Mouse (Mus musculus): ENCODE results near the gene Faim. TPM values are rescaled to one million over a fixed set of nuclear protein-coding genes. Genes with fewer than 3 reads are reported as not detected.

Faim gene
- total RNA-seq, 2 experiments from 2014 or later: 4.0 to 4.5 TPM

- DNase-seq: no peak
- intact Hi-C loops (cut with DNase I; ENCODE audit: low total_unique reads): no loop called here
Observed at GRCm38 (mm10) chr9:99034111-99034510, 47.9 kb downstream of the Faim start.

- intact Hi-C loops (cut with DNase I; ENCODE audit: low total_unique reads): no loop called here
- DNase-seq: no peak
Observed at GRCm38 (mm10) chr9:99035575-99035974, 49.4 kb downstream of the Faim start, which contains the start of gene Gm1123. Gene Gm1123, minus strand, starts transcription at chr9:99035715.

GRCm38 (mm10) chr9:99041994-99042393, 55.8 kb downstream of the Faim start:
- DNase-seq: no peak
- intact Hi-C loops (cut with DNase I; ENCODE audit: low total_unique reads): no loop called here

GRCm38 (mm10) chr9:99042641-99043040, 56.5 kb downstream of the Faim start:
- no peak for DNase-seq
- intact Hi-C loops (cut with DNase I; ENCODE audit: low total_unique reads): no loop called here

GRCm38 (mm10) chr9:99044761-99045160, 58.6 kb downstream of the Faim start:
- DNase-seq: no peak
- intact Hi-C loops (cut with DNase I; ENCODE audit: low total_unique reads): no loop called here

GRCm38 (mm10) chr9:99048724-99049250, 62.6 kb downstream of the Faim start:
- DNase-seq: no peak
- intact Hi-C loops (cut with DNase I; ENCODE audit: low total_unique reads): no loop called here

- DNase-seq: no peak
- intact Hi-C loops (cut with DNase I; ENCODE audit: low total_unique reads): no loop called here
Observed at GRCm38 (mm10) chr9:99049760-99050159, 63.6 kb downstream of the Faim start.

Other genes with a start within 250 kb of the Faim start
- gene Prr23a1, start 143.9 kb upstream of the Faim start, total RNA-seq (2021): not detected
- not detected for gene Prr23a2, start 129.9 kb upstream of the Faim start, total RNA-seq (2021)
- not detected for gene Prr23a3, start 121.6 kb upstream of the Faim start, total RNA-seq (2021)
- gene 7420426K07Rik, start 83.3 kb upstream of the Faim start, total RNA-seq (2021): not detected
- not detected for gene Foxl2, start 31.1 kb upstream of the Faim start, total RNA-seq (2021)
- gene Gm1123, start 49.3 kb downstream of the Faim start, total RNA-seq (2021): not detected
- 1 to 10 TPM; 3.2 to 3.8 TPM for gene Pik3cb, start 154.2 kb downstream of the Faim start, total RNA-seq (2021)

Data from gastrocnemius, postnatal 14 days (tissue).